Mouse (Mus musculus): ENCODE data around the gene Ppm1h. TPM values are rescaled to one million over a fixed set of nuclear protein-coding genes. Genes with fewer than 3 reads are reported as not detected.

Gene Ppm1h
- total and polyA plus RNA-seq, 2 experiments from 2014 or later: 31.1 to 31.7 TPM

GRCm38 (mm10) chr10:122909406-122910032 lies 231.0 kb downstream of the Ppm1h start:
- no peaks in the 10 kb centered on the region for H3K27me3 ChIP-seq (ENCODE audit: insufficient read depth, low read length)
- TF ChIP-seq CTCF (IDR thresholded peaks at IDR 0.05; ENCODE audit: low read depth): no peak
- no peak overlapping the region for H3K4me2 ChIP-seq (ENCODE audit: low read depth)
- no peak overlapping the region for H3K27ac ChIP-seq (ENCODE audit: low read depth, low read length)
- DNase-seq: no peak
- no peak overlapping the region for H3K4me3 ChIP-seq (ENCODE audit: low read depth, low read length)
- 87% methylated on average over 9 of the region's 9 CpGs for WGBS
- H3K4me1 ChIP-seq (ENCODE audit: insufficient read depth): 0 out of 2 replicates have a peak, but pooled peaks cover 10% of the 10 kb centered on the region
- H3K36me3 ChIP-seq (ENCODE audit: insufficient read depth): peaks cover 4% of the 10 kb centered on the region; the same call in 1 of the 2 replicates
- ATAC-seq: peak; percentile 1; the same call in 1 of the 2 replicates
- no peak overlapping the region for H3K9ac ChIP-seq
- H3K9me3 ChIP-seq (ENCODE audit: low read length): no peaks in the 10 kb centered on the region

DNA sequence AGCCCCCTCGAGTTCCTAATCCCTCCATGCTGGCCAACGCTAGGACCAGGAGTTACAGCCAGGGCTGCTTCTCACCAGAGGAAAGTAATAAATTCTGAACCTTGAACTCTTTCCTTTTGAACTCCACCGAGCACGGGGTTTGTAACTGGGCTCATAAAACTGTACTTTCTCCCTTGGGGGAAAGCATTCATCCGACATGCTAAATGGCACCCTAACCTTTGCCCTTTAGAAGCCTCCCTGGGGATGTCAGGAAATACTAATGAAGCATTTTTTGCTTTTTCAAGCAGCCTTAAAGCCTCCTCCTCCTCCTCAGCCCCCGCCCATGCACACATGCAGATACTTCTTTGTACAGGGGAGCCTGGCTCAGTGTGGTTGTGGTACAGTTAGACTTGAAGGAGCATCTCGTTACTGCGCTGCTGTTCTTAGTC lies 232.2 kb downstream of the Ppm1h start:
- H3K9ac ChIP-seq: no peak overlapping the region
- no peaks in the 10 kb centered on the region for H3K27me3 ChIP-seq (ENCODE audit: insufficient read depth, low read length)
- H3K4me1 ChIP-seq (ENCODE audit: insufficient read depth): 0 out of 2 replicates have a peak, but pooled peaks cover 10% of the 10 kb centered on the region
- no peak for ATAC-seq
- H3K4me3 ChIP-seq (ENCODE audit: low read depth, low read length): no peak overlapping the region
- H3K9me3 ChIP-seq (ENCODE audit: low read length): no peaks in the 10 kb centered on the region
- H3K4me2 ChIP-seq (ENCODE audit: low read depth): no peak overlapping the region
- TF ChIP-seq CTCF (IDR thresholded peaks at IDR 0.05; ENCODE audit: low read depth): no peak
- 59% methylated on average over 8 of the region's 8 CpGs for WGBS
- DNase-seq: no peak
- no peak overlapping the region for H3K27ac ChIP-seq (ENCODE audit: low read depth, low read length)
- peaks cover 4% of the 10 kb centered on the region; the same call in 1 of the 2 replicates for H3K36me3 ChIP-seq (ENCODE audit: insufficient read depth)

DNA sequence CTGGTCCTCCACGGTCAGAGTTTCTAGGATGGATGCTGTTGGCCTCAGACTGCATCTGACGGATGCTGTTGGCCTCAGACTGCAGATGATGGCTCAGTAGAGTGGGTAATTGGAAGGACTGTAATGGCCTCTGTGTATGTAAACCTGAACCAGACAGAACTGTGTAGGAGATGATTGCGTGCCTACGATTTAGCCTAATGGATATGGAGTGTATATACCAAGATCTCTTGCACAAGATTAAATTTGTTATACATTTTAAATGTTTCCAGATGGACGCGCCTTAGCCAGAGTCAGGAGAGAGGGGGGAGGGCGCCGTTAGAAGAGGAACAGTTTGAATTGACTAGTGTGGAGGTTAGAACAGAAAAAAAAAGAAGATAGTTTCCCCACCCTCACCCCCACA lies 233.1 kb downstream of the Ppm1h start:
- ATAC-seq: peak; percentile 5; the same call in 1 of the 2 replicates
- no peak overlapping the region for H3K4me2 ChIP-seq (ENCODE audit: low read depth)

DNA sequence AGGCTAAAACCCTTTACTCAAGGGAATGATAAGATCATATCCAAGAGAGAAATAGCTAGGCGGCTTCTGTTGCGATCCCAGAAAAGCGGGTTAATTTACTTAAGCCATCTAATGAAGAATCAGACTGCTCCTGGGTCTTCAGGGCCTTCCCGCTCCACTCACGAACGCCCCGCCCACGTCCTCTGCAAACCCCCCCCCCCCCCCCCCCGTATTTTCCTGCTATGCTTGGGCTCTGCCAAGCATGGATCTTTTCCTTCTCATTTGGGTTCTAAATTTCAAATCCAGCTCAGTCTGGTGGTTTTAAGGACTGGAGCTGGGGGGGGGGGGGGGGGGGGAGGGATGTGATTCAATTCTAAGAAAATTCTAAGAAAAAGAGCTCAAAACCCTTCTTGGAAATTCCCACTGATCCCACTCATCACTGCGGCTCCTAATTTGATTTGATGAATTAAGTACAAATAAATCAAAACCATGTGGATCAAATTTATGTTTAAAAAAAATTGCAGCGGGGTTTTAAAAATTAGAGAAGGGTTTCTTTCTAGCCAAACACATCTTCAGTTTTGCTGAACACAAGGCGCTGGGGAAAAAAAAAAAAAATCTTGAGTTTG lies 233.6 kb downstream of the Ppm1h start:
- H3K27me3 ChIP-seq (ENCODE audit: insufficient read depth, low read length): no peaks in the 10 kb centered on the region
- 0 out of 2 replicates have a peak, but pooled peaks cover 10% of the 10 kb centered on the region for H3K4me1 ChIP-seq (ENCODE audit: insufficient read depth)
- no peak overlapping the region for H3K9ac ChIP-seq
- 23% methylated on average over 12 of the region's 12 CpGs for WGBS
- no peak overlapping the region for H3K4me3 ChIP-seq (ENCODE audit: low read depth, low read length)
- peak overlapping the region; percentile 75 for H3K27ac ChIP-seq (ENCODE audit: low read depth, low read length)
- DNase-seq (no peak), ATAC-seq (no peak)
- H3K9me3 ChIP-seq (ENCODE audit: low read length): no peaks in the 10 kb centered on the region
- H3K36me3 ChIP-seq (ENCODE audit: insufficient read depth): peaks cover 4% of the 10 kb centered on the region; the same call in 1 of the 2 replicates
- H3K4me2 ChIP-seq (ENCODE audit: low read depth): no peak overlapping the region; the same call in 1 of the 2 replicates
- TF ChIP-seq CTCF (IDR thresholded peaks at IDR 0.05; ENCODE audit: low read depth): no peak

More for the DNA sequence above, 233.1 kb downstream of the Ppm1h start:
- 58% methylated on average over 8 of the region's 8 CpGs for WGBS
- TF ChIP-seq CTCF (IDR thresholded peaks at IDR 0.05; ENCODE audit: low read depth): no peak
- H3K4me3 ChIP-seq (ENCODE audit: low read depth, low read length): no peak overlapping the region
- H3K9me3 ChIP-seq (ENCODE audit: low read length): no peaks in the 10 kb centered on the region
- no peaks in the 10 kb centered on the region for H3K27me3 ChIP-seq (ENCODE audit: insufficient read depth, low read length)
- no peak for DNase-seq
- H3K9ac ChIP-seq: no peak overlapping the region
- H3K27ac ChIP-seq (ENCODE audit: low read depth, low read length): peak overlapping the region; percentile 75
- 0 out of 2 replicates have a peak, but pooled peaks cover 10% of the 10 kb centered on the region for H3K4me1 ChIP-seq (ENCODE audit: insufficient read depth)
- peaks cover 4% of the 10 kb centered on the region; the same call in 1 of the 2 replicates for H3K36me3 ChIP-seq (ENCODE audit: insufficient read depth)

DNA sequence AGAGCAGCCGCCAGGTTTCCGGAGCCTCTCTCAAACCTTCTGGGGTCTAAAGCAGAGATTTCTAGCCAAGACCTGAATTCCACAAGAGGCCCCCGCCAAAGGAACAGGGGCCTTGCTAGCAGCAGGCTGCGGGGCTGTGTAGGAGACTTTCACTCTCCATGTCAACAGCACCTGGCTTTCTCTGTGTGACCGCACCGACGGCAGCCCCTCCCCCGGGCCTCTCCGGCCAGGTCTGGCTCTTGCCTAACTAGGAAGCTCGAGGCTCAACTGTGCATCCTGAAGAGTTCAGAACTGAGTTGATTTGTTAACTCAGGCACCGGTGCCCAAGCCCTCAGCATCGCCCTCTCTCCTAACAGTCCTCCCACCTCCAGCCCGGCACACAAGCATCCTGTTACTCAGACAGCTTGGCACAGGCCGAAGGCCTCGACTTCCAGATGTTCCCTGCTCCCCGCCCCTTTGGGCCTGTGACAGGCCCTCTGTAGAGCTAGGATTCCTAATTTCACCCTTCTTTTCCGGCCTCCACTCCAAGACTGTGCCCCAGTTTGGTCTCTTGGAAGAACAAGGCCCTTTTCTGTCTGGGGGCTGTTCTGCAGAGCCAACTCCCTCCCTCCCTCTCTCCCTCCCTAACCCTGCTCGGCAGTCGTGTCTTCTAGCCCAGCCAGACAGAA lies 234.3 kb downstream of the Ppm1h start:
- DNase-seq (peak; percentile 77), ATAC-seq (peak; percentile 91)
- H3K36me3 ChIP-seq (ENCODE audit: insufficient read depth): no peaks in the 10 kb centered on the region
- H3K27me3 ChIP-seq (ENCODE audit: insufficient read depth, low read length): no peaks in the 10 kb centered on the region
- H3K27ac ChIP-seq (ENCODE audit: low read depth, low read length): peak overlapping the region; percentile 75
- H3K9me3 ChIP-seq (ENCODE audit: low read length): no peaks in the 10 kb centered on the region
- H3K4me2 ChIP-seq (ENCODE audit: low read depth): peak overlapping the region; percentile 13; the same call in 1 of the 2 replicates
- H3K9ac ChIP-seq: no peak overlapping the region
- 0 out of 2 replicates have a peak, but pooled peaks cover 10% of the 10 kb centered on the region for H3K4me1 ChIP-seq (ENCODE audit: insufficient read depth)
- TF ChIP-seq CTCF (IDR thresholded peaks at IDR 0.05; ENCODE audit: low read depth): no peak
- 9% methylated on average over 19 of the region's 19 CpGs for WGBS
- H3K4me3 ChIP-seq (ENCODE audit: low read depth, low read length): no peak overlapping the region

GRCm38 (mm10) chr10:122913393-122913792 lies 234.8 kb downstream of the Ppm1h start:
- Histone ChIP-seq H3K4me1 (ENCODE audit: insufficient read depth) (0 out of 2 replicates have a peak, but pooled peaks cover 10% of the 10 kb centered on the region), H3K27me3 (ENCODE audit: insufficient read depth, low read length) (no peaks in the 10 kb centered on the region), H3K27ac (ENCODE audit: low read depth, low read length) (peak overlapping the region; percentile 75), H3K9me3 (ENCODE audit: low read length) (no peaks in the 10 kb centered on the region), H3K4me3 (ENCODE audit: low read depth, low read length) (no peak overlapping the region), H3K36me3 (ENCODE audit: insufficient read depth) (no peaks in the 10 kb centered on the region), H3K4me2 (ENCODE audit: low read depth) (no peak overlapping the region), H3K9ac (no peak overlapping the region)
- no peak for DNase-seq
- 17% methylated on average over 11 of the region's 11 CpGs for WGBS
- no peak for ATAC-seq
- no peak for TF ChIP-seq CTCF (IDR thresholded peaks at IDR 0.05; ENCODE audit: low read depth)

All from forebrain, postnatal 0 days (tissue).